Mouse (Mus musculus): ENCODE data around the gene 1700024P04Rik.

DNA sequence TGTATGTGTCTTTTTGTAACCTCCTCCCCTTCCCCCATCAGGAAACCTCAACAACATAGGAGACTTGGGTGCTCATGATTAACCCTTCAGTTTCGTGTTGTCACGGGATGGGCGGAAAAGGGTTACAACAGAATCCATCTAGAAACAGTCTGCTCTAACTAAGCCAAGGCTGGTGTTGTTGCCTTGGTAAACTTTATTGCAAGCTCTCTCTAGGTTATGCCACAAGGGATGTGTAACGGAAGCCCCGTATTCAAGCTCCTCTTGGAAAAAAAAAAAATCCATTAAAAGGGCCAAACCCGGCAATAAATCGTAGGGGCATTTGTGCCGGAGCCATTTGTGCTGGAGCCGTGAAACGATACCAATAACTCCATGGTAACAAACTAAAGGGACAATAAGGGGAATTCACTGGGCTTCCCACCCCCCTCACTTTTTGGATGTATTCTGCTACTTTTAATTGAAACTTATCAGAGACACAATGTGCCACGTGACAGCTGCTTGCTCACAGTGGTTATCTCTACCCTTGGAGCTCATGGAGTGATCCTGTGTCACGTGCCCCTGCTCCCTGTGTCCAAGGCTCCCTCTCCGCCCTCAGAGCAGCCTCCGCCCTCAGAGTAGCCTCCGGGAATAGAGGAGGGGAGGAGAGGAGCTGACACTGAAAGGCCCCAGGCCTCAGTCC, 34.3 kb upstream of the 1700024P04Rik start:
- TF ChIP-seq CTCF (IDR thresholded peaks at IDR 0.05; ENCODE audit: low read depth) (no peak), EP300 (IDR thresholded peaks at IDR 0.05; ENCODE audit: low read depth) (no peak; the same call in 1 of the 2 replicates)
